Mouse (Mus musculus) liver, embryonic 14.5 days (tissue): ENCODE results near the gene Farp1. TPM values are rescaled to one million over a fixed set of nuclear protein-coding genes. Genes with fewer than 3 reads are reported as not detected.

Experiments
- ATAC-seq: fragments of 200-750 bp; cut with Nextera tagmentation; 2 replicates; pipeline ENCODE4 v1.8.0; 2017; ENCODE audit warnings: moderate number of reproducible peaks, mild to moderate bottlenecking, moderate library complexity; ENCODE audit not compliant: insufficient read depth
- DNase-seq, 3 experiments: peaks; one replicate each; pipeline ENCODE4 v3.0.0-alpha.2; 2012 to 2013; ENCODE audit warnings: low read depth in 3 of 3, low spot score in 3 of 3
- H3K27ac ChIP-seq: fragments of 300-500 bp; sonication (generic); 2 replicates; pipeline ENCODE4 v1.5.1; 2014; ENCODE audit warnings: moderate library complexity, mild to moderate bottlenecking, control low read depth, inconsistent platforms
- H3K27me3 ChIP-seq: fragments of 300-500 bp; sonication (generic); 2 replicates; pipeline ENCODE4 v1.6.1; 2014; ENCODE audit warnings: mild to moderate bottlenecking, low read length, moderate library complexity; ENCODE audit not compliant: control insufficient read depth, insufficient read depth
- H3K36me3 ChIP-seq: fragments of 300-500 bp; sonication (generic); replicated peaks from 2 replicates; pipeline ENCODE4 v1.6.1; 2014; ENCODE audit warnings: low read depth; ENCODE audit not compliant: control insufficient read depth, insufficient read depth
- H3K4me1 ChIP-seq, 2 experiments: fragments of 200-500 bp in 1 of 2; fragments of 300-500 bp in 1 of 2; sonication (generic) in 1 of 2; replicated peaks; 2 replicates each; pipeline ENCODE4 v1.6.1; 2012 to 2014; ENCODE audit warnings: antibody characterized with exemption in 1 of 2, inconsistent platforms in 1 of 2, low read length in 1 of 2; ENCODE audit not compliant: control insufficient read depth in 2 of 2, insufficient read depth in 2 of 2
- H3K4me2 ChIP-seq: fragments of 300-500 bp; sonication (generic); 2 replicates; pipeline ENCODE4 v1.6.1; 2014; ENCODE audit warnings: low read depth, mild to moderate bottlenecking, control low read depth, moderate library complexity
- H3K4me3 ChIP-seq, 2 experiments: fragments of 200-500 bp in 1 of 2; fragments of 300-500 bp in 1 of 2; sonication (generic) in 1 of 2; 2 replicates each; pipeline ENCODE4 v1.5.1; 2012 to 2014; ENCODE audit warnings: low read depth in 2 of 2, low read length in 2 of 2, mild to moderate bottlenecking in 2 of 2, control low read depth in 1 of 2, inconsistent platforms in 1 of 2, moderate library complexity in 1 of 2; ENCODE audit not compliant: insufficient read depth in 1 of 2
- H3K9ac ChIP-seq: fragments of 300-500 bp; sonication (generic); replicated peaks from 2 replicates; pipeline ENCODE4 v1.6.1; 2014; ENCODE audit warnings: mild to moderate bottlenecking, control low read depth, moderate library complexity
- H3K9me3 ChIP-seq: fragments of 300-500 bp; sonication (generic); 2 replicates; pipeline ENCODE4 v1.6.1; 2016; ENCODE audit warnings: low read length, mixed read lengths; ENCODE audit not compliant: control insufficient read depth
- CTCF ChIP-seq: IDR thresholded peaks from 2 replicates; pipeline ENCODE4 v1.5.1; 2016; ENCODE audit warnings: antibody characterized with exemption, low read depth, control low read depth
- EP300 ChIP-seq: IDR thresholded peaks from 2 replicates; pipeline ENCODE4 v1.6.1; 2016; ENCODE audit warnings: antibody characterized with exemption, low read depth
- WGBS: fragments of 180-500 bp; shearing (Covaris S2); extraction: QIAGEN DNeasy Blood & Tissue Kit; methylation state at CpG from one replicate; pipeline ENCODE4 v1.1.7; 2014; ENCODE audit not compliant: insufficient replicate concordance; 5-methylcytosine and 5-hydroxymethylcytosine counted together
- polyA plus RNA-seq, 2 experiments: library from polyadenylated mRNA; depleted of rRNA in 1 of 2; stranded (reverse) in 1 of 2; unstranded in 1 of 2; fragments of >200 nt; fragmentation: Nextera tagmentation in 1 of 2; extraction: Ambion mirVana in 1 of 2; gene quantifications; 2 replicates each; pipeline versions ENCODE4 v1.2.1 to v1.2.3; 2012 to 2014

Gene Farp1
- polyA plus RNA-seq, 2 experiments: 3.0 to 4.3 TPM

DNA sequence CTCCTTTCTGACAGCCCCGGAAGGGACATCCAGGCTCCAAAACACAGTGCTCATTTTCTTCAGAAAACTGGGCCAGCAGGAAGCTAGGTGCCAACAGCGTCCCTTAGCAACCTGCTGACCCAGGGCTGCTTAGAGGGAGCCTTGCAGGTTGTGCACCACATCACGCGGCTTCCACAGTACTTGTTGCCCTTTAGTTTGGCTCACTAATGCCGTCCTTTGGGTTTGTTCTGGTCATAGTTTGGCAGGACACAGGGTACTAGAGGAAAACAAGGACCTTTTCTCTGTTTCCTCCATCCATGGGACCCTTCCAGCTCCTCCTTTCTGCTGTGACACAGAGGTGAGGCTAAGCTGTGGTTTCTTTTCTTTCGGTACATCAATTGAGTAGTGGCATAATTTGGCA is 78.8 kb downstream of the Farp1 start:
- ATAC-seq (no peak), DNase-seq (no peak)
- Histone ChIP-seq H3K4me2 (no peak overlapping the region), H3K9me3 (no peaks in the 10 kb centered on the region), H3K4me1 (peaks cover 0 to 3% of the 10 kb centered on the region in 2 experiments; a peak in 2 of 4 replicates), H3K9ac (no peak overlapping the region), H3K36me3 (no peaks in the 10 kb centered on the region), H3K27me3 (no peaks in the 10 kb centered on the region), H3K4me3 (no peak overlapping the region), H3K27ac (no peak overlapping the region)
- WGBS: 69% methylated on average over 6 of the region's 6 CpGs
- TF ChIP-seq CTCF: no peak
- TF ChIP-seq EP300: no peak

DNA sequence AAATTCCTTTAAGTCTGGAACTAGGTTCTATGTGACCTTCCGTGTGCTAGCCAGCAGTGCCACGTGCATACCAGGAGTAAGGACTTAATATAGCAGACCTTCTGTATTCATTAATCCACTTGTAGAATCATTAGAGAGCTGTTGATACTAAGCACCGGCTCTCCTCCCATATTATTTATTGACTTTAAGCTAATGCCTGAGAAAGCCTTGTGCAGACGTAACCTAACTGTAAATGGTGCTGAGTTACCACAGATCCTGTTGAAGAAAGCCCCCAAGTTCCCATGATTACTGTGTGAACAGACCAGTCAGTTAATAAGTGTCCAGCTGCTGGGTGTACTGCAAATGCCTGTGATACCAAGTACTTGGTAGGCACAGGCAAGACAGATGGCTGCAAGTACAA is 81.7 kb downstream of the Farp1 start:
- DNase-seq: no peak
- Histone ChIP-seq H3K27me3 (no peaks in the 10 kb centered on the region), H3K9me3 (no peaks in the 10 kb centered on the region), H3K36me3 (no peaks in the 10 kb centered on the region), H3K27ac (no peak overlapping the region), H3K4me3 (no peak overlapping the region), H3K4me1 (no peaks in the 10 kb centered on the region), H3K4me2 (no peak overlapping the region), H3K9ac (no peak overlapping the region)
- TF ChIP-seq EP300 (no peak), CTCF (no peak)
- no peak for ATAC-seq
- 71% methylated on average over 4 of the region's 4 CpGs for WGBS

DNA sequence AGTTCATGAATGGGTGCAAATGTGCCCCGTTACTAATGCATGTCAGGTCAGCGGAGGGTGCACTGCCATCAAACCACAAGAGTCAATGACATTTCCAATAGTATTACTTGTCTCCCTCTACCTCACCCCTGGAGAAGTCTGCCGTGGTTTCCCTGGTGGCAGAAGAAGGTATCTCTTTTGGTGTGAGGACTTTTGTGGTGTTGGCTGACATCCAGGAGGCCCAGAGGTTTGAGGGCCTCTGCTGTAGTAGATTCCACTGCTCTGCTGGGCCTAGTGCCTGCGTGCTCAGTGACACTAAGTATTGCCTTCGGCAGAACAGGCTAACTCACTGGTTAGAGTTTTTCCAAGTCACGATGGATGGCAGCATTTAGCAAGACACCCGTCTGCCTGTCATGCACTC is 83.9 kb downstream of the Farp1 start:
- ATAC-seq (no peak), DNase-seq (no peak)
- no peak overlapping the region for H3K4me3 ChIP-seq
- peaks cover 0 to 6% of the 10 kb centered on the region in 2 experiments; a peak in 1 of 4 replicates for H3K4me1 ChIP-seq
- H3K27me3 ChIP-seq: no peaks in the 10 kb centered on the region
- H3K9me3 ChIP-seq: no peaks in the 10 kb centered on the region
- 62% methylated on average over 7 of the region's 7 CpGs for WGBS
- TF ChIP-seq EP300 (no peak), CTCF (peak; percentile 33)
- H3K4me2 ChIP-seq: no peak overlapping the region
- H3K27ac ChIP-seq: no peak overlapping the region
- H3K9ac ChIP-seq: no peak overlapping the region
- H3K36me3 ChIP-seq: no peaks in the 10 kb centered on the region

DNA sequence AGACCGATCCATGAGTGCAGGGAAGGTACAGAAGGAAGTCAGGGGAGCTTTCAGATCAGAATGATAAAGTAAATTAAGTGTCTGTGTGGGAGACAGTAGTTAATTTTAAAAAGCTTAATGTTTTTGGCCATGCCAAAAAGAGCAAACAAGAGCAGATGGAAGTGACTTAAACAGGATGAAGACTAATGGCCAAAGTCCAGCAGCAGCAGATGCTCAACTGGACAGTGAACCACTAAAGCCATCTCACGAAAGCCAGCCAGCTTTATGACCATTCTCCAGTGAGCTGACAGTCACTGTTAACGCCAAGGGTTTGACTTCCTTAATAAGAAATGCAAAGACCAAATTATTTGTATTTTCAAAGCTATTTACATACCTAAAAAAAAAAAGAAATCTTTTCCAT is 86.7 kb downstream of the Farp1 start:
- H3K4me3 ChIP-seq: no peak overlapping the region
- peaks cover 0 to 17% of the 10 kb centered on the region in 2 experiments; a peak in 3 of 4 replicates for H3K4me1 ChIP-seq
- 54% methylated on average over 3 of the region's 3 CpGs for WGBS
- TF ChIP-seq CTCF: no peak
- TF ChIP-seq EP300: no peak
- H3K27ac ChIP-seq: no peak overlapping the region
- H3K4me2 ChIP-seq: no peak overlapping the region
- H3K9ac ChIP-seq: no peak overlapping the region
- no peaks in the 10 kb centered on the region for H3K27me3 ChIP-seq
- DNase-seq: no peak
- no peaks in the 10 kb centered on the region for H3K36me3 ChIP-seq
- ATAC-seq: no peak
- no peaks in the 10 kb centered on the region for H3K9me3 ChIP-seq

DNA sequence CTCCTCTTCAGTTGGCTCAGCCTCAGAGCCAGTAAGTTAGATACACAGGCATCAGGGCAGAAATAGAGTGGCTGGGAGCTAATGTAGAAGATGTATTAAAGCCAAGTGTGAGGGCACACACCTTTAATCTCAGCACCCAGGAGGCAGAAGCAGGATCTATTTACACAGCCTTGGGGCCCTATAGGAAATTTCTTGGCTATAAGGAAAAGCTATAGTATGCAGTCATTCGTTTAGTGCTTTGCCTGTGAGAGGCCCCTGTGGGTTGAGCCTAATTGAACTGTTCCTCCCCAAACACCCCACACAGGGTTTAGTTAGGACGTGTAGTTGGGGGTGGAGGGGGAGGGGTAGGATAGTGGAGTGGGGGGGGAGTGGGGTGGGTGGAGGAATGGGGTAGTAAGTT is 87.9 kb downstream of the Farp1 start:
- WGBS: 39% methylated on average over 2 of the region's 2 CpGs

More for the DNA sequence above, 87.9 kb downstream of the Farp1 start:
- H3K4me2 ChIP-seq: no peak overlapping the region
- H3K9ac ChIP-seq: no peak overlapping the region
- no peaks in the 10 kb centered on the region for H3K27me3 ChIP-seq
- no peak overlapping the region for H3K4me3 ChIP-seq
- DNase-seq: no peak
- no peaks in the 10 kb centered on the region for H3K9me3 ChIP-seq
- H3K27ac ChIP-seq: no peak overlapping the region
- H3K4me1 ChIP-seq: peaks cover 0 to 17% of the 10 kb centered on the region in 2 experiments; a peak in 3 of 4 replicates
- no peaks in the 10 kb centered on the region for H3K36me3 ChIP-seq
- ATAC-seq: no peak
- TF ChIP-seq CTCF (no peak), EP300 (no peak)
